Mouse (Mus musculus) erythroblast, embryonic 14.5 days (primary cell): ENCODE measurements around the gene Snx33.
"Not testable (repeated sequence)": the region's sequence is repeated elsewhere in the genome, so short reads cannot be mapped to it uniquely, and the experiment has no call there.

ENCODE experiments used
- GATA1 ChIP-seq: IDR thresholded peaks from 2 replicates; pipeline ENCODE4 v1.6.1; 2012; ENCODE audit warnings: low read length, inconsistent platforms, mixed read lengths
- TAL1 ChIP-seq: IDR thresholded peaks from 3 replicates; pipeline ENCODE4 v1.6.1; 2012; ENCODE audit warnings: low read length, inconsistent platforms, mixed read lengths

DNA sequence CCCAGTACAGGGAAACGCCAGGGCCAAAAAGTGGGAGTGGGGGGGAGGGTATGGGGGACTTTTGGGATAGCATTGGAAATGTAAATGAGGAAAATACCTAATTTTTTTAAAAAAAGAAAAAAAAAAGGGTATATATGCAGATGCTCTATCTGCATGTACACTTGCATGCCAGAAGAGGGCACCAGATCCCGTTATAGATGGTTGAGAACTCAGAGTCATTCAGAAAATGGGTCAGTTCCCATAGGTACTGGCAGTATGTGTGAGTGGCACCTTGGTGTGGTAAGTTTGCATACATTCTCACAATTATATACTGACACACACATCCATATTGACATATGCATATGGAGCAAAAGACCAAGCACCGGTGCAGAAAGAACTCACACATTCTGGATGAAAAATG, 19.3 kb upstream of the Snx33 start:
- TF ChIP-seq GATA1, TAL1: not testable (repeated sequence)
